In genomic region chr4:148166431-148166830, GRCm38 (mm10) we compare ENCODE assay signal across 8 mouse cellular contexts. TPM values are rescaled to one million over a fixed set of nuclear protein-coding genes. Genes with fewer than 3 reads are reported as not detected.
DNase-seq lines count a peak whose midpoint lies in the region; ATAC-seq lines count a peak whose summit lies in the region.

No protein-coding gene starts in this region.

- peaks cover 82% of the 10 kb centered on the region for H3K27me3 ChIP-seq in kidney, embryonic 16.5 days (ENCODE audit: insufficient read depth, low read length)
- peaks cover 57% of the 10 kb centered on the region for H3K27me3 ChIP-seq in forebrain, embryonic 14.5 days (replicated peaks; ENCODE audit: control insufficient read depth, insufficient read depth, low read length)
- H3K27me3 ChIP-seq in neural tube, embryonic 12.5 days (replicated peaks) = peaks cover 59% of the 10 kb centered on the region

- no peaks in the 10 kb centered on the region for H3K9me3 ChIP-seq in kidney, embryonic 16.5 days (ENCODE audit: low read length)
- no peaks in the 10 kb centered on the region for H3K9me3 ChIP-seq in forebrain, embryonic 14.5 days (replicated peaks; ENCODE audit: control insufficient read depth, low read length)
- H3K9me3 ChIP-seq in neural tube, embryonic 12.5 days = no peaks in the 10 kb centered on the region

- no peaks in the 10 kb centered on the region for H3K36me3 ChIP-seq in kidney, embryonic 16.5 days (ENCODE audit: insufficient read depth, low read length)
- no peaks in the 10 kb centered on the region for H3K36me3 ChIP-seq in forebrain, embryonic 14.5 days (ENCODE audit: control insufficient read depth, insufficient read depth, low read length)
- no peaks in the 10 kb centered on the region for H3K36me3 ChIP-seq in neural tube, embryonic 12.5 days

- ATAC-seq in kidney, embryonic 16.5 days (ENCODE audit: low FRiP score, low TSS enrichment) = no peak
- peak; percentile 40 for ATAC-seq in forebrain, embryonic 14.5 days
- peak; percentile 22; the same call in 1 of the 2 replicates for ATAC-seq in neural tube, embryonic 12.5 days (ENCODE audit: low FRiP score, low read depth)
- no peak for ATAC-seq in CD4-positive, CD25-positive, alpha-beta regulatory T cell, adult 4 months

- no peak for DNase-seq in kidney, adult 18-20 months
- DNase-seq in forebrain, embryonic 14.5 days (ENCODE audit: low spot score) = peak; percentile 74
- peak; percentile 87 for DNase-seq in layer of hippocampus, postnatal 36 days
- DNase-seq in urinary bladder, postnatal 10 days (ENCODE audit: low spot score) = no peak
- no peak for DNase-seq in adrenal gland, postnatal 10 days

- no peak overlapping the region for H3K4me3 ChIP-seq in kidney, embryonic 16.5 days (ENCODE audit: low read length)
- peak overlapping the region; percentile 0; the same call in 1 of the 2 replicates for H3K4me3 ChIP-seq in forebrain, embryonic 14.5 days (ENCODE audit: low read depth, low read length)
- no peak overlapping the region for H3K4me3 ChIP-seq in neural tube, embryonic 12.5 days

- no peak overlapping the region for H3K9ac ChIP-seq in kidney, embryonic 16.5 days (replicated peaks; ENCODE audit: low read length)
- H3K9ac ChIP-seq in forebrain, embryonic 14.5 days (ENCODE audit: low read length) = peak overlapping the region; percentile 1; the same call in 1 of the 2 replicates
- H3K9ac ChIP-seq in neural tube, embryonic 12.5 days = no peak overlapping the region; the same call in 1 of the 2 replicates

- 6% methylated on average over 10 of the region's 10 CpGs for WGBS in kidney, embryonic 16.5 days
- WGBS in forebrain, embryonic 14.5 days = 5% methylated on average over 10 of the region's 10 CpGs
- 5% methylated on average over 10 of the region's 10 CpGs for WGBS in neural tube, embryonic 12.5 days

- H3K4me2 ChIP-seq in kidney, embryonic 16.5 days (replicated peaks; ENCODE audit: low read depth, low read length) = 0 out of 2 replicates have a peak overlapping the region, but pooled peaks have one; percentile 27
- H3K4me2 ChIP-seq in forebrain, embryonic 14.5 days (ENCODE audit: low read length) = peak overlapping the region; percentile 35
- peak overlapping the region; percentile 41 for H3K4me2 ChIP-seq in neural tube, embryonic 12.5 days (replicated peaks)

- H3K4me1 ChIP-seq in kidney, embryonic 16.5 days (ENCODE audit: insufficient read depth, low read length) = peaks cover 16% of the 10 kb centered on the region; the same call in 1 of the 2 replicates
- peaks cover 9% of the 10 kb centered on the region; the same call in 1 of the 2 replicates for H3K4me1 ChIP-seq in forebrain, embryonic 14.5 days (ENCODE audit: control insufficient read depth, insufficient read depth, low read length)
- H3K4me1 ChIP-seq in neural tube, embryonic 12.5 days = peaks cover 27% of the 10 kb centered on the region

- no peak overlapping the region for H3K27ac ChIP-seq in kidney, embryonic 16.5 days (ENCODE audit: low read length)
- peak overlapping the region; percentile 21; the same call in 1 of the 2 replicates for H3K27ac ChIP-seq in forebrain, embryonic 14.5 days (ENCODE audit: low read depth, low read length)
- no peak overlapping the region for H3K27ac ChIP-seq in neural tube, embryonic 12.5 days

RNA-seq across cellular contexts. Expression of gene Fbxo2, which starts 6.0 kb away (rescaled TPM):
- 1.8 and 2.3 TPM in 2 replicates for polyA plus RNA-seq in kidney, embryonic 16.5 days (2015; fragmentation: Nextera tagmentation; extraction: Ambion mirVana)
- polyA plus RNA-seq in forebrain, embryonic 14.5 days (2014; fragmentation: Nextera tagmentation; extraction: Ambion mirVana) = 2.2 and 3.2 TPM in 2 replicates
- total RNA-seq in layer of hippocampus, postnatal 36 days (2021) = 100 to 1,000 TPM in 1 of 2 experiments, 10 to 100 TPM in 1; 91.4 to 102 TPM
- polyA plus RNA-seq in neural tube, embryonic 12.5 days (2016; fragmentation: Nextera tagmentation; extraction: Ambion mirVana) = 2.7 and 4.0 TPM in 2 replicates
- polyA plus RNA-seq in CD4-positive, CD25-positive, alpha-beta regulatory T cell, adult 4 months (2017; shearing (Covaris generic)) = not detected
- 1 to 10 TPM; 2.3 to 3.3 TPM for total RNA-seq in adrenal gland, postnatal 10 days (2021)

RNA-seq across cellular contexts. Expression of gene Fbxo44, which starts 6.1 kb away (rescaled TPM):
- polyA plus RNA-seq in kidney, embryonic 16.5 days (2015; fragmentation: Nextera tagmentation; extraction: Ambion mirVana) = 19.8 and 20.6 TPM in 2 replicates
- 70.6 and 76.3 TPM in 2 replicates for polyA plus RNA-seq in forebrain, embryonic 14.5 days (2014; fragmentation: Nextera tagmentation; extraction: Ambion mirVana)
- 100 to 1,000 TPM; 132 to 136 TPM for total RNA-seq in layer of hippocampus, postnatal 36 days (2021)
- 79.5 and 82.3 TPM in 2 replicates for polyA plus RNA-seq in neural tube, embryonic 12.5 days (2016; fragmentation: Nextera tagmentation; extraction: Ambion mirVana)
- 1 to 10 TPM; 2.2 to 2.6 TPM for polyA plus RNA-seq in CD4-positive, CD25-positive, alpha-beta regulatory T cell, adult 4 months (2017; shearing (Covaris generic))
- 1 to 10 TPM; 7.1 to 7.2 TPM for total RNA-seq in adrenal gland, postnatal 10 days (2021)

RNA-seq across cellular contexts. Expression of gene Fbxo6, which starts 14.5 kb away (rescaled TPM):
- polyA plus RNA-seq in kidney, embryonic 16.5 days (2015; fragmentation: Nextera tagmentation; extraction: Ambion mirVana) = 22.0 and 22.2 TPM in 2 replicates
- 19.0 and 20.6 TPM in 2 replicates for polyA plus RNA-seq in forebrain, embryonic 14.5 days (2014; fragmentation: Nextera tagmentation; extraction: Ambion mirVana)
- total RNA-seq in layer of hippocampus, postnatal 36 days (2021) = 10 to 100 TPM; 28.5 to 29.1 TPM
- 13.9 and 16.1 TPM in 2 replicates for polyA plus RNA-seq in neural tube, embryonic 12.5 days (2016; fragmentation: Nextera tagmentation; extraction: Ambion mirVana)
- polyA plus RNA-seq in CD4-positive, CD25-positive, alpha-beta regulatory T cell, adult 4 months (2017; shearing (Covaris generic)) = 10 to 100 TPM; 44.1 to 56.6 TPM
- total RNA-seq in adrenal gland, postnatal 10 days (2021) = 10 to 100 TPM; 30.4 to 31.3 TPM

RNA-seq across cellular contexts. Expression of gene Draxin, which starts 35.9 kb away (rescaled TPM):
- 0.28 and 0.29 TPM in 2 replicates for polyA plus RNA-seq in kidney, embryonic 16.5 days (2015; fragmentation: Nextera tagmentation; extraction: Ambion mirVana)
- polyA plus RNA-seq in forebrain, embryonic 14.5 days (2014; fragmentation: Nextera tagmentation; extraction: Ambion mirVana) = 18.8 and 20.7 TPM in 2 replicates
- total RNA-seq in layer of hippocampus, postnatal 36 days (2021) = 1 to 10 TPM; 1.3 to 1.6 TPM
- polyA plus RNA-seq in neural tube, embryonic 12.5 days (2016; fragmentation: Nextera tagmentation; extraction: Ambion mirVana) = 11.8 and 12.4 TPM in 2 replicates
- polyA plus RNA-seq in CD4-positive, CD25-positive, alpha-beta regulatory T cell, adult 4 months (2017; shearing (Covaris generic)) = not detected
- under 1 TPM; 0.18 to 0.27 TPM for total RNA-seq in adrenal gland, postnatal 10 days (2021)

RNA-seq across cellular contexts. Expression of gene Mad2l2, which starts 36.2 kb away (rescaled TPM):
- polyA plus RNA-seq in kidney, embryonic 16.5 days (2015; fragmentation: Nextera tagmentation; extraction: Ambion mirVana) = 70.3 and 74.8 TPM in 2 replicates
- 129 and 141 TPM in 2 replicates for polyA plus RNA-seq in forebrain, embryonic 14.5 days (2014; fragmentation: Nextera tagmentation; extraction: Ambion mirVana)
- total RNA-seq in layer of hippocampus, postnatal 36 days (2021) = 10 to 100 TPM; 14.5 to 15.6 TPM
- polyA plus RNA-seq in neural tube, embryonic 12.5 days (2016; fragmentation: Nextera tagmentation; extraction: Ambion mirVana) = 89.3 and 90.6 TPM in 2 replicates
- 10 to 100 TPM; 35.8 to 41.2 TPM for polyA plus RNA-seq in CD4-positive, CD25-positive, alpha-beta regulatory T cell, adult 4 months (2017; shearing (Covaris generic))
- 10 to 100 TPM; 22.3 to 23.9 TPM for total RNA-seq in adrenal gland, postnatal 10 days (2021)

Comparison
In these comparisons a context has a peak if more than half of its experiments do, and no peak if none do; other contexts are left out.
1. ATAC-seq: peak in forebrain, embryonic 14.5 days (single experiment) and neural tube, embryonic 12.5 days (single experiment); none in kidney, embryonic 16.5 days (single experiment) and CD4-positive, CD25-positive, alpha-beta regulatory T cell, adult 4 months (single experiment).
2. DNase-seq: peak in forebrain, embryonic 14.5 days (single experiment) and layer of hippocampus, postnatal 36 days (2 of 2); none in kidney, adult 18-20 months (single experiment), urinary bladder, postnatal 10 days (single experiment) and adrenal gland, postnatal 10 days (single experiment).
3. Peak in every context shown above with its lines, with median percentiles within 50 percentile points of each other: H3K4me2 ChIP-seq.